Mouse (Mus musculus) right cerebral cortex, postnatal 10 days (tissue): ENCODE measurements around the gene 2610044O15Rik8.

Experiments used
- DNase-seq, 2 experiments: peaks; one replicate each; pipeline ENCODE4 v3.0.0; 2021; ENCODE audit warnings: low spot score in 2 of 2

Gene 2610044O15Rik8

DNA sequence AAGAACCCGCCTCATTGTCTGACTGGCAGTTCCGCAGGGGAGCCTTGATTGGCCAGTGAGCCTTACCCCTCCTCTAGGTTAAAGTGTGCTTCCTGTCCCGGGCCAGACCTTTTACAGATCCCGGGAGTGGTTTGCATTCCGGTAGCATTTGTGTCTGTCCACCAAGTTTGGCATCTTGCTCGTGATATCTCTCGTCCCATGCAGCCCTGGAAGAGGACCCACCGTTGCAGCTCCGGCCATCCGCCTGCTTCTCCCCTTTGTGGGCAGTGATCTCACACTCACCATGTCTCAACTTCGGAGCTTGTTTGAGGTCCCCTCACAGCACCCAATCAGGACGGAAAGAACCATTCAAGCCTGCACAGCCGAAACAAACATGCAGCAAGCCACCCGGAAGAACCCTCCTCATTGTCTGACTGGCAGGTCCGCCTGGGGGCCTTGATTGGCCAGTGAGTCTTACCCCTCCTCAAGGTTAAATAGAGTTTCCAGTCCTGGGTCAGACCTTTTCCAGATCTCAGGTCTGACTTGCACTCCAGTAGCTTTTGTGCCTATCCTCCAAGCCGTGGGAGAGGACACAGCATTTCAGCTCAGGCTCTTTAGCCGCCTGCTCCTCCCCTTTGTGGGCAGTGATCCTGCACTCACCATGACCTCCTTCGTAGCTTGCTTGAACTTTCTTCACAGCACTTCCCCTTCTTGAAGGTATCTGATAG, at the start of gene 2610044O15Rik8:
Gene 2610044O15Rik8 (minus strand): TSS at position 380 of the 707 bp plus-strand sequence.
- DNase-seq: peak; percentile 92 to 95

DNA sequence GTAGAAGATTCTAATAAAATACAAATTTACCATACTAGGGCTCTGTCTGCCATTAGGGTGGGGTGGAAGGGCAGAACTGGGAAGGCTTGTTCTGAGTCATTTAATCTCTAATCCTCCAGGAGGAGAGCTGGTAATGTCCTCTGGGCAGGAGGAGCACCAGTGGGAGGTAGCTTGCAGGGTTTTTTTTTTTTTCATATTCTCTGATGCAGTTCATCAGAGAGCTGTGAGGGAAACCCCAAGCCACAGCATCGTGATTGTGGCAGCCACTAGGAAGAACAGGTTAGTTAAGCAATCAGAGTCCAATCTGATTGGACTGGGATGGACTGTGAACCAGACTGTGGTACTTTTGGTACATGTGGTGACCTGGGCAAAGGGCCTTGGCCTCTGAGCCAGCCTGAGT, 31.7 kb upstream of the 2610044O15Rik8 start:
- DNase-seq: no peak

DNA sequence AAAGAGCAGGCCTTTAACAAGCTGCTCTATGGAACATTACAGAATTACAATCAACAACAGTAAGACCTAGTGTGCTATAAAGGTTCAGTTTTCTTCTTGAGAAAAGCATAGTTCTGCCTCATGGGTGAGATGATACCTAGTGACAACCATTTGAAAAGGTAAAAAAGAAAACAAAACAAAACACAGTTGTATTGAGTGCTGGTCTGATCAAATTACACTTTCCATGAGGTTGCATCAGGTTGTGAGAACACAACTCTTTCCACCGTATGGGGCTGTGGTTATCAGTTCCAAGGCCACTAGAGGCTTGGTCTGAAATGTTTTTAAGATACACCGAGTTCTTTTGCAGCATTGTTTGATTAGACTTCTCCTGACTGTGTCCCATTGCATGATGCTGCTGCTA, 30.1 kb upstream of the 2610044O15Rik8 start:
- DNase-seq: no peak

DNA sequence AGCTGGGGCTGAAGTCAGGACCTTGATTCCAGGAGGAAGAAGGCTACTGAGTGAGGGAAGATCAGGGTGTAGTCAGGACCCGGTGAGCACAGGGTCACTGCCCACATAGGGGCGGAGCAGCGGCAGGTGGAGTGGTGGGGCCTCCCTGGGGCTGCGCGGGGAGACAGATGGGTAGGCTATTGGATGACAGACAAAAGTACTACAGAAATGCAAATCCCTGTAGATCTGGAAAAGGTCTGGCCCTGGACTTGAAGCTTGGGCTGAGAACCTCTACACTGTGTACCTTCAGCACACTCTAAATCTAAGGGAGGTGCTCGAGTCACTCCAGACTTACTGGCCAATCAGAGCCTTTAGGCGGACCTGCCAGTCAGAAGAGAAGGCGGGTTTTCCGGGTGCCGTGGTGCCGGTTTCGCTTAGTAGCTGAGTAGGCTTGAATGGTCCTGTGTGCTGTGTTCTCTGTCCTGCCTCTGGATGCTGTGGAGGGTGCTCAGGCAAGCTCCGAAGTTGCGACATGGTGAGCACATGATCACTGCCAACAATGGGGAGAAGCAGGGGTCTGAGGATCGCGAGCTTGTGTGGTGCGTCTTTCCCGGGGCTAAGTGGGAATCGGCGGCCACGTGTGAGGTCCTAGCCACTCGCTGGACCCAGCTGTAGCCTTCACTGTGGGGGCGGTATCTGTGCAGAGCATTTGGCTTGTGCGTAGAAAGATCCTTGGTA, 29.2 kb upstream of the 2610044O15Rik8 start:
- peak; percentile 88 to 91 for DNase-seq

DNA sequence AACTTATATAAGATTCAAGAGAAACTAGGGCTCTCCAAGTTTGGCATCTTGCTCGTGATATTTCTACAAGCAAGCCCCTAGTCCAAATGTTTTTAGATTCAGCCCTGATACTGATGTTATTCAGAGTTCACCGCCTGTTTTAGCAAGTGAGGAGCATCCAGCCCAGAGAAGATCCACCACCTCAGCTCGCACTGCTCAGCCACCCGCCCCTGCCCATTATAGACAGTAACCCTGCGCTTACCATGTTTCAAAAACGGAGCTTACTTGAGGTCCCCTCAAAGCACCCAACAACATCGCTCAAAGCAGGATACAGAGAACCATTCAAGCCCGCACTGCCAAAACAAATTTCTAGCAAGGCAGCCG, 561 bp downstream of the 2610044O15Rik8 start:
- no peak for DNase-seq
